Mouse (Mus musculus) cerebellum, adult 2 months (tissue): ENCODE results near the gene Tigit.

Source experiments
- CTCF ChIP-seq: fragments of 200-500 bp; IDR thresholded peaks from 2 replicates; pipeline ENCODE4 v1.5.1; 2011; ENCODE audit warnings: low read depth, mild to moderate bottlenecking, control low read depth, low read length, moderate library complexity, borderline replicate concordance; ENCODE audit not compliant: insufficient read depth
- POLR2A ChIP-seq: fragments of 200-500 bp; IDR thresholded peaks from 2 replicates; pipeline ENCODE4 v1.6.1; 2011; ENCODE audit warnings: low read length, control low read depth, borderline replicate concordance; ENCODE audit not compliant: insufficient read depth

- TF ChIP-seq CTCF (no peak), POLR2A (no peak)
Measured at GRCm38 (mm10) chr16:43628662-43629061, 35.3 kb downstream of the Tigit start.
